Mouse (Mus musculus): ENCODE measurements around the gene Snap29. TPM values are rescaled to one million over a fixed set of nuclear protein-coding genes. Genes with fewer than 3 reads are reported as not detected.

Gene Snap29
- polyA plus RNA-seq, 1 experiment from 2014 or later = 15.3 TPM

DNA sequence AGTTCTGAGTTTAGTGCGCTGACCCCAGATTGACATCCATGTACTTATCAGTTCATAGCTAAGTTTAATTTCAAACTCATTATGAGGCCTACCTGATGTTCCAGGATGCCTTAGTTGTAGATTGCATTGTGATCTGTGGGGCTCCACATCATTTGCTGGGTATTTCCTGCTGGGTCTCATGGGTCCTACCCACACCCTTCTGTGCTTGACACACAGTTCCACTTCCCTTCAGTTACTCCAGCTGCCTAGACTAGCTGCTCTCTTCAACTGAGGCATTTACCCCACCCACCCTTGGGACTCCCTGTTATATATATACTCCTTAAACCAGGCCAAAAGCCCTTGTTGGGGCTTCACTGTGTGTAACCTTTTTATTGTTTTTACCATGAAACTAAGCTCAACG lies 3.3 kb downstream of the Snap29 start:
- Histone ChIP-seq H3K4me2 (ENCODE audit: low read depth, low read length) (no peak overlapping the region), H3K9me3 (ENCODE audit: control insufficient read depth, low read length) (no peaks in the 10 kb centered on the region), H3K4me1 (replicated peaks; ENCODE audit: control insufficient read depth, insufficient read depth, low read length) (peaks cover 17% of the 10 kb centered on the region), H3K27ac (ENCODE audit: low read length) (no peak overlapping the region), H3K36me3 (ENCODE audit: control insufficient read depth, insufficient read depth, low read length) (no peaks in the 10 kb centered on the region), H3K27me3 (ENCODE audit: control insufficient read depth, insufficient read depth, low read depth, low read length) (no peaks in the 10 kb centered on the region), H3K9ac (ENCODE audit: low read length) (no peak overlapping the region), H3K4me3 (ENCODE audit: low read length) (no peak overlapping the region)
- 91% methylated on average over 2 of the region's 2 CpGs for WGBS
- no peak for ATAC-seq (ENCODE audit: low read depth)

DNA sequence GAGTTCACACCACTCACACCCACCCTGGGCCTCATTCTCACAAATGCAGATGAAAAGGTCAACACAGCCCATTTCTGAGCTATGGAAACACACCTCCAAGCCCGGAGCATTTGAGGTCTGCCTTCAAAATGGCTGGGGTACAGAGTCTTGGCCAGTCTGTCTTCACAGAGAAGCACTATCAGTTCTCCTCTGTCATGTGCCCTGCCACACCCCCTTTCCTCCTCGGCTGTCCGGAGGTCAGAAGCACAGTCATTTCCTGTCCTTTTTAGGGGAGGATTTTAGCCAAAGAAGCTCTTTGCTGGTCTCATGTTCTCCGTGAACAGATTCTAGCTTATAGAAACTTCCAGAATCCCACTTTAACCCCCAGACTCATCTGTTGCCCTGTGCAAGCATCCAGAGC lies 4.4 kb downstream of the Snap29 start:
- no peaks in the 10 kb centered on the region for H3K27me3 ChIP-seq (ENCODE audit: control insufficient read depth, insufficient read depth, low read depth, low read length)
- H3K9me3 ChIP-seq (ENCODE audit: control insufficient read depth, low read length) = no peaks in the 10 kb centered on the region

DNA sequence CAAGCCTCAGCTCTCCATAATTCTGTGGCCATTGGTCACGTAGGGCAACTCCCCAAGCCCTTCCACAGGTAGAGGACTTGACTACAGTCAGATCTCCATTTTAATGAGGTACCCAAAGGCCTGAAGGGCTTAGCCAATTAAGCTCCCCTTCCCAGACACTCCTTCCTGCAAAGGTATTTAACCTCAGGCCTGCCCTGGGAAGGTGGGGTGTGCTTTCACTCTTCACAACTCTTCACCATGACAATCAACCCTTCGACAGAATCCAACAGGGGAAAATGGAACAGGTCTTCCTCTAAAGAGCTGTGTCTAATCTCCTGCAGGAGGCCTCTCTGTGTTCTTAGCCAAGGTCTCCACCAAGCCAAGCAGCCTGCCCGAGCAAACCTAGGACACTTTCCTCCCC lies 17.2 kb downstream of the Snap29 start:
- H3K9me3 ChIP-seq (ENCODE audit: control insufficient read depth, low read length) = no peaks in the 10 kb centered on the region
- H3K27ac ChIP-seq (ENCODE audit: low read length) = no peak overlapping the region
- 70% methylated on average over 3 of the region's 3 CpGs for WGBS
- no peak for ATAC-seq (ENCODE audit: low read depth)
- H3K4me2 ChIP-seq (ENCODE audit: low read depth, low read length) = no peak overlapping the region
- H3K4me3 ChIP-seq (ENCODE audit: low read length) = no peak overlapping the region
- no peaks in the 10 kb centered on the region for H3K27me3 ChIP-seq (ENCODE audit: control insufficient read depth, insufficient read depth, low read depth, low read length)
- H3K4me1 ChIP-seq (replicated peaks; ENCODE audit: control insufficient read depth, insufficient read depth, low read length) = no peaks in the 10 kb centered on the region
- H3K36me3 ChIP-seq (ENCODE audit: control insufficient read depth, insufficient read depth, low read length) = peaks cover 25% of the 10 kb centered on the region
- no peak overlapping the region for H3K9ac ChIP-seq (ENCODE audit: low read length)

More for the DNA sequence above, 4.4 kb downstream of the Snap29 start:
- ATAC-seq (ENCODE audit: low read depth) = no peak
- no peaks in the 10 kb centered on the region for H3K36me3 ChIP-seq (ENCODE audit: control insufficient read depth, insufficient read depth, low read length)
- H3K4me2 ChIP-seq (ENCODE audit: low read depth, low read length) = no peak overlapping the region
- no peak overlapping the region for H3K9ac ChIP-seq (ENCODE audit: low read length)
- 19% methylated on average over 4 of the region's 4 CpGs for WGBS
- peaks cover 7% of the 10 kb centered on the region; the same call in 1 of the 2 replicates for H3K4me1 ChIP-seq (replicated peaks; ENCODE audit: control insufficient read depth, insufficient read depth, low read length)
- H3K4me3 ChIP-seq (ENCODE audit: low read length) = no peak overlapping the region
- H3K27ac ChIP-seq (ENCODE audit: low read length) = no peak overlapping the region

DNA sequence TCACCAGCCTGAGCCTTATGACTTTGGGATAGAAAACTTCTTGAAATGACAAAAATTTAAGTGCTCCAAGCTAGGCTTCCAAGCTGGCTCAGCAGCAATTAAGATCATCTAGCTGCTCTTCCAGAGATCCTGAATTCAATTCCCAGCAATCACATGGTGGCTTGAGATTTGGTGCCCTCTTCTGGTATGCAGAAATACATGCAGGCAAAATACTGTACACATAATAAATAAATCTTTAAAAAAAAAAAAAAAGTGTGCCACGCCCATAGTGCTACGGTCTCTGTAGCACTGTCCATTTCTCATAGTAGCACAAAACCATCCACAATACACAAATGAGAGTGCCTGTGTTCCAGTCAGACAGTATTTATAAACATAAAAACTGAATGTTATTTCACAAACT lies 26.8 kb downstream of the Snap29 start:
- ATAC-seq (ENCODE audit: low read depth) = no peak
- Histone ChIP-seq H3K9me3 (ENCODE audit: control insufficient read depth, low read length) (no peaks in the 10 kb centered on the region), H3K36me3 (ENCODE audit: control insufficient read depth, insufficient read depth, low read length) (peaks cover 4% of the 10 kb centered on the region), H3K4me1 (replicated peaks; ENCODE audit: control insufficient read depth, insufficient read depth, low read length) (no peaks in the 10 kb centered on the region), H3K4me2 (ENCODE audit: low read depth, low read length) (no peak overlapping the region), H3K27me3 (ENCODE audit: control insufficient read depth, insufficient read depth, low read depth, low read length) (no peaks in the 10 kb centered on the region), H3K9ac (ENCODE audit: low read length) (no peak overlapping the region), H3K27ac (ENCODE audit: low read length) (no peak overlapping the region), H3K4me3 (ENCODE audit: low read length) (no peak overlapping the region)
- 68% methylated on average over 2 of the region's 2 CpGs for WGBS

DNA sequence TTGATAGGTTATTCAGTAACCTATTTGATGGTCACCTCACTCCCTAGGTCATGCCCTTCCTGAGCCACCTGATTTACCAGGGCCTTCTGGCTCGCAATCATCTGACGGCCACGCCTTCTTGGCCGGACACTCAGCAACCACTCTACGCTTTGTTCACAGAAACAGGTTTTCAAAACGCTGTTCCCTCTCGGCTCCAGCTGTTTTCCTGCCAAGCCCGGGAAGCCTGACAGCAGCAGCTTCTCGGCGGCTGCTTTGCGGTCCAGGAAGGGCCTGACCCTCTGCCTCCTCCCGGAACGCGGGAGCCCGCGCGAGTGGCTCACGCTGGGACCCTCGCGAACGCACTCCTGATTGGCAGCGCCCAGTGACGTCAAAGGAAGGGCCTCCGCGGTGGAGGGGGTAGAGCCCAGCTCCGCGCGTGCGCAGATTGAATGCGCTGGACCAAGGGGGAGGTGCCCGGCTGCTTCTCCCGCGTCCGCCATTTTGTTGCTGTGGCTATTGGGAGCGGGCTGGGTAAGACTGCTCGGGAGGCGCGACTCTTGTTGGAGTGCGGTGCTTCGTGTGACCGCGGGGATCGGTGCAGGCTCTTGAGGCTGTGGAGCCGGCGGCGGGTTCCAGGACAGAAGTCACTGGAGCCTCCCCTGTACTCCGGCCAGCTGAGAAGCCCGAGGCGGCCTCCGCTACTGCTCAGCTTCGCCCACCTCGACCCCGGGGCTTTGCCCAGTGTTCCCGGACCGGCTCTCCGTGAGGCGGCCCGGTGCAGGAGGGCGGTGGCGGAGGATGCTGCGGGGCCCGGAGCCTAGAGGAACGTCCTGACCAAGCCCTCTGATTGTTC lies 46.0 kb downstream of the Snap29 start, which contains the start of gene Crkl:
Gene Crkl (plus strand): TSS at position 447 of the 832 bp plus-strand sequence.
- Histone ChIP-seq H3K9me3 (ENCODE audit: control insufficient read depth, low read length) (no peaks in the 10 kb centered on the region; the same call in 1 of the 2 replicates), H3K36me3 (ENCODE audit: control insufficient read depth, insufficient read depth, low read length) (peaks cover 3% of the 10 kb centered on the region; the same call in 1 of the 2 replicates), H3K9ac (ENCODE audit: low read length) (peak within 1 kb of the TSS; percentile 99), H3K27ac (ENCODE audit: low read length) (peak within 1 kb of the TSS; percentile 96), H3K4me3 (ENCODE audit: low read length) (peak within 1 kb of the TSS; percentile 99), H3K27me3 (ENCODE audit: control insufficient read depth, insufficient read depth, low read depth, low read length) (no peaks in the 10 kb centered on the region), H3K4me1 (replicated peaks; ENCODE audit: control insufficient read depth, insufficient read depth, low read length) (peaks cover 15% of the 10 kb centered on the region), H3K4me2 (ENCODE audit: low read depth, low read length) (peak within 1 kb of the TSS; percentile 92)
- WGBS = under 1% methylated on average over 62 of the region's 63 CpGs
- peak; percentile 99 for ATAC-seq (ENCODE audit: low read depth)

DNA sequence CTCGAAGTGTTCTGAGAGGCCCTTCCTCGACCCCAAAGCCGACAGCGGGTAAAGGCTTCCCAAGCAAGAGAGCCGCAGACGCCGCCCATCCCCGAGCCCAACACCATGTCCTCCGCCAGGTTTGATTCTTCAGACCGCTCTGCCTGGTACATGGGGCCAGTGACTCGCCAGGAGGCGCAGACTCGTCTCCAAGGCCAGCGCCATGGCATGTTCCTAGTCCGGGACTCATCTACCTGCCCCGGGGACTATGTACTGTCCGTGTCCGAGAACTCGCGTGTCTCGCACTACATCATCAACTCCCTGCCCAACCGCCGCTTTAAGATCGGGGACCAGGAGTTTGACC lies 46.6 kb downstream of the Snap29 start:
- H3K4me1 ChIP-seq (replicated peaks; ENCODE audit: control insufficient read depth, insufficient read depth, low read length) = peaks cover 15% of the 10 kb centered on the region
- peaks cover 3% of the 10 kb centered on the region; the same call in 1 of the 2 replicates for H3K36me3 ChIP-seq (ENCODE audit: control insufficient read depth, insufficient read depth, low read length)
- under 1% methylated on average over 24 of the region's 24 CpGs for WGBS
- H3K4me2 ChIP-seq (ENCODE audit: low read depth, low read length) = peak overlapping the region; percentile 92
- peak; percentile 55 for ATAC-seq (ENCODE audit: low read depth)
- peak overlapping the region; percentile 96 for H3K27ac ChIP-seq (ENCODE audit: low read length)
- no peaks in the 10 kb centered on the region for H3K9me3 ChIP-seq (ENCODE audit: control insufficient read depth, low read length)
- H3K27me3 ChIP-seq (ENCODE audit: control insufficient read depth, insufficient read depth, low read depth, low read length) = no peaks in the 10 kb centered on the region
- H3K9ac ChIP-seq (ENCODE audit: low read length) = peak overlapping the region; percentile 99
- peak overlapping the region; percentile 99 for H3K4me3 ChIP-seq (ENCODE audit: low read length)

DNA sequence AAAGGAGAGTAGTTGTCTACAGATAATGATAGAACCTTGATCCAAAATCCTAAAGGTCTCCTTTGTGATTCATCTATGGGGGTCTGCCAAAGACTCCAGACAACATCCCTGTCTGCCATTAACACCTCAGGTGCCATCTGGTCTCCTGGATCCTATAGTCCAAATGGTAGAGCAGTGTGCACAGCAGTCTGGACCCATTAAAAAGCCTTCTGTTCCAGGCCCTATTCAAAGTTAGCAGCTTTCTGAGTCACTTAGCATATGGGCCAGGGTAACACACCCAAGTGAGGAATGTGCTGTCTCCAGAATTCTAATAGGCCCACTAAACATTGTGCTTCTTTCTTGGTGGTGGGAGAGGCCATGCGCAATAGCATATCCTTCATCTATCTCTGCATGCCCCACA lies 51.1 kb downstream of the Snap29 start:
- no peak overlapping the region for H3K4me2 ChIP-seq (ENCODE audit: low read depth, low read length)
- no peak overlapping the region for H3K4me3 ChIP-seq (ENCODE audit: low read length)
- H3K9ac ChIP-seq (ENCODE audit: low read length) = no peak overlapping the region
- peaks cover 11% of the 10 kb centered on the region; the same call in 1 of the 2 replicates for H3K36me3 ChIP-seq (ENCODE audit: control insufficient read depth, insufficient read depth, low read length)
- no peaks in the 10 kb centered on the region for H3K27me3 ChIP-seq (ENCODE audit: control insufficient read depth, insufficient read depth, low read depth, low read length)
- peaks cover 12% of the 10 kb centered on the region for H3K4me1 ChIP-seq (replicated peaks; ENCODE audit: control insufficient read depth, insufficient read depth, low read length)
- no peak overlapping the region for H3K27ac ChIP-seq (ENCODE audit: low read length)
- ATAC-seq (ENCODE audit: low read depth) = no peak
- 96% methylated on average over 1 of the region's 1 CpGs for WGBS
- no peaks in the 10 kb centered on the region for H3K9me3 ChIP-seq (ENCODE audit: control insufficient read depth, low read length)

DNA sequence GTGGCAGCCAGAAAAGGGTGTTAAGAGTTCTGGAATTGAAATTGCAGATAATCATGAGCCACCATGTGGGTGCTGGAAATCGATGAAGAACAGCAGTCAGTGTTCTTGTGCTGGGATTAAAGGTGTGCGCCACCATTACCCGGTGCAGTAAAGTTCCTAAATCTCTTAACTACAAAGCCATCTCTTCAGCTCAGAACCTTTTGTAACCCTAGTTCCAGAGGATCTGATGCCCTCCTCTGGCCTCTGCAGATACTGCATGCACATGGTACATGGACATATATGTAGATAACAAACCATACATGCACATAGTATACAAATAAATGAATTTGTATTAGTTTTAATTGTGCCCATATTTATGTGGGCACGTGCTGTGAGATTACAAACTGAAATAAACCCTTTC lies 54.5 kb downstream of the Snap29 start:
- 82% methylated on average over 4 of the region's 4 CpGs for WGBS

DNA sequence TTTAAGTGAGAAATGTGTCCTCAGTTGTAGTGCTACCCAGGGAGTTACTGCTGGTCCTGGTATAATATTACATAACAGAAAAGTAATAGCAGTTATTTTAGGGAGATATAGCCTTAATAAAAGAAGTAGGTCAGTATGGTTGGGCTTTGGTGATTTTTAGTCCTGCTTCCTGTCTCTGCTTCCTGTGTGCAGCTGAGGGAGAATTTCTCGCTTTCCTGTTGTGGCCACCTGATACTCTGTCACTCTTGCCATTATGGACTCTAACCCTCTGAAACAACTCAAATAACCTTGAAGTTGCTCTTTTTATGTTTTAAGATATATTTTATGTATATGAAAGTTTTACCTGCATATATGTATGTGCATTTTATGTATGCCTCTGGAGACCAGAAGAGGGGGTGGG lies 55.8 kb downstream of the Snap29 start:
- H3K36me3 ChIP-seq (ENCODE audit: control insufficient read depth, insufficient read depth, low read length) = peaks cover 12% of the 10 kb centered on the region
- no peaks in the 10 kb centered on the region for H3K9me3 ChIP-seq (ENCODE audit: control insufficient read depth, low read length)
- 78% methylated on average over 1 of the region's 1 CpGs for WGBS
- H3K4me2 ChIP-seq (ENCODE audit: low read depth, low read length) = no peak overlapping the region
- H3K4me1 ChIP-seq (replicated peaks; ENCODE audit: control insufficient read depth, insufficient read depth, low read length) = no peaks in the 10 kb centered on the region
- H3K9ac ChIP-seq (ENCODE audit: low read length) = no peak overlapping the region
- ATAC-seq (ENCODE audit: low read depth) = no peak
- H3K27ac ChIP-seq (ENCODE audit: low read length) = no peak overlapping the region
- H3K4me3 ChIP-seq (ENCODE audit: low read length) = no peak overlapping the region
- H3K27me3 ChIP-seq (ENCODE audit: control insufficient read depth, insufficient read depth, low read depth, low read length) = no peaks in the 10 kb centered on the region

More for the DNA sequence above, 54.5 kb downstream of the Snap29 start:
- Histone ChIP-seq H3K36me3 (ENCODE audit: control insufficient read depth, insufficient read depth, low read length) (peaks cover 15% of the 10 kb centered on the region), H3K4me3 (ENCODE audit: low read length) (no peak overlapping the region), H3K27ac (ENCODE audit: low read length) (no peak overlapping the region), H3K4me1 (replicated peaks; ENCODE audit: control insufficient read depth, insufficient read depth, low read length) (peaks cover 1% of the 10 kb centered on the region; the same call in 1 of the 2 replicates), H3K9ac (ENCODE audit: low read length) (no peak overlapping the region), H3K27me3 (ENCODE audit: control insufficient read depth, insufficient read depth, low read depth, low read length) (no peaks in the 10 kb centered on the region), H3K4me2 (ENCODE audit: low read depth, low read length) (no peak overlapping the region), H3K9me3 (ENCODE audit: control insufficient read depth, low read length) (no peaks in the 10 kb centered on the region)
- ATAC-seq (ENCODE audit: low read depth) = no peak

Measured in lung, embryonic 16.5 days (tissue).